Mouse (Mus musculus) WW6 (cell line): ENCODE data around the gene Spib.

ENCODE experiments used
- DNase-seq: peaks from one replicate; pipeline ENCODE4 v3.0.0-alpha.2; 2013; ENCODE audit warnings: low read depth, low spot score

Gene Spib

GRCm38 (mm10) chr7:44526414-44527154 is 5.3 kb downstream of the Spib start:
- no peak for DNase-seq

- DNase-seq = no peak
Measured at GRCm38 (mm10) chr7:44525126-44525832, 6.6 kb downstream of the Spib start.

- DNase-seq = no peak
Measured at GRCm38 (mm10) chr7:44524502-44524901, 7.4 kb downstream of the Spib start, which contains the start of gene Mybpc2. TSS of gene Mybpc2 (minus strand) at chr7:44524656.

DNA sequence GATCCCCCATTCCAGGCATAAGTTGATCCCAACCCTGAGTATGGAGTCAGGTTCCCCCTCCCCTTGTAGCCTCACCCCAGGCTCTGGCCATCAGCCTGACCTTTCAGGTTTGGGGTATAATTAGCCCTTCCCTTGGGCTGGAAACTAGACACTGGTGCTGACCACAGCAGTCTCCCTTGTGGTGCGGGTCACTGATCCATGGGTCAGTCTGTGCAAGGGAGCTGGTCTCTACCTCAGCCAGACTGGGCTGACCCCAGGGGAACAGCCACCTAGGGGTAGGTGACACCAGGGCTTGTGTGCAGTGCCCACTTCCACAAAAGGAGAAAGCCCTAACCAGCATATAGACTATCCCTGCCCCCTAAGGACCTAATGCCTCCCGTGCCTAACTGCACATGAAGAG is 8.8 kb downstream of the Spib start:
- no peak for DNase-seq

DNA sequence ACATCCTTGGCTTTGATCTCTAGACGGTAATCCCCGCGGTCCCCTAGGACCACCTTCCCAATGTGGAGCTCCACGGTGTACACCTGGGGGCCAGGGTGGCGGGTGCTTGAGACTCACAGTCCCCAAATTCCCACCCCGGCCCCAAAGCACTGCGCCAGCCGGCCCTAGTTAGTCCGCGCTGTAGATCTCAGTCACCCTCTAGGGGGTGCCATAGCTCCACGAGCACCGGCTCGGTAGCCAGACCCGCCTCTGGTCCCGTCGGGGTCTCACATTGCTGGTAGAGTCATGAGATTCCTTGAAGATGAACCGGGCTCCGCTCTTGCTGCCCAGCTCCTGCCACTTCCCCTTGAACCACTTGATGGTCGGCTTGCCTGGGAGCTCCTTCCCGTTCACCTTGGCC is 10.2 kb downstream of the Spib start:
- peak; percentile 57 for DNase-seq

- no peak for DNase-seq
Measured at GRCm38 (mm10) chr7:44520990-44521389, 10.9 kb downstream of the Spib start.

GRCm38 (mm10) chr7:44519240-44519913 is 12.5 kb downstream of the Spib start:
- peak; percentile 52 for DNase-seq

GRCm38 (mm10) chr7:44507491-44507890 is 24.4 kb downstream of the Spib start:
- DNase-seq = no peak

DNA sequence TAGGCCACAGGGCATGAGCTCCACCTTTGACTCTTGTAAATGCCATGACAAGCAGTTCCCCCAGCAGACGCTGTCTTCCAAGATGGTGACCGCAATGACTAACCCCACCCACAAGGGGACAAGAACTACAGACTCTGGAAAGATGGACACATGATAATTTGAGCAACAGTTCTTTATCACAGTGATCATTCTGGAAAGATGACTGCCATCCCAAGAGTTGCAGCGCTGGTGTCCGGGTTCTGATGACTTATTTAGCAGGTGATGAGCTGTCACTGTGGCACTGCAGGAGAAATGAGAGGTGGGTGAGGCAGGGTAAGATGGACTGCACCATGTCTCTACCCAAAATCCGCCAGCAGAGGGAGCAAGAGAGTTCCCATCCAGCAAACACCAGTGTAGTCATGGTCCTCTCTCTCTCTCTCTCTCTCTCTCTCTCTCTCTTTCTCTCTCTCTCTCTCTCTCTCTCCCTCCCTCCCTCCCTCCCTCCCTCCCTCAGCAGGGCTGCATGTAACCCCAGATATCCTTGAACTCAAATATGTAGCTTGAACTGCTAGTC is 30.2 kb downstream of the Spib start:
- peak; percentile 46 for DNase-seq

DNA sequence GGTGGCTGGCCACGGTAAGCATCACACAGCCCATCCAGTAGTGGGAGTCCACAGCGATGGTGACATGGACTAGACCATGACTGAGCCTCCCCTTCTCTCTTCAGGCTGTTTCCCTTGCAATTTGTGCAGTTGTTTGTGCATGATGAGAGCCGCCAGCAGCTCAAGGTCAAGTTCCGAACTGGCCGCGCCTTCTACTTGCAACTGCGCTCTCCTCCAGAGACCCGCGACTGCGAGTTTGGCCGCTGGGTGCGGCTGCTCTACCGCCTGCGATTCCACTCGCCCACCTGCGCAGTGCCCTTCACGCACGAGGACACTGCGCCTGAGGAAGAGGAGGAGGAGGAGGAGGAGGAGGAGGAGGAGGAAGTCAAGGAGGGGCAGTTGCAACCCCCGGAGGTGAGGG is 31.8 kb downstream of the Spib start:
- no peak for DNase-seq

- DNase-seq = no peak
Measured at GRCm38 (mm10) chr7:44498922-44499321, 32.9 kb downstream of the Spib start.

DNA sequence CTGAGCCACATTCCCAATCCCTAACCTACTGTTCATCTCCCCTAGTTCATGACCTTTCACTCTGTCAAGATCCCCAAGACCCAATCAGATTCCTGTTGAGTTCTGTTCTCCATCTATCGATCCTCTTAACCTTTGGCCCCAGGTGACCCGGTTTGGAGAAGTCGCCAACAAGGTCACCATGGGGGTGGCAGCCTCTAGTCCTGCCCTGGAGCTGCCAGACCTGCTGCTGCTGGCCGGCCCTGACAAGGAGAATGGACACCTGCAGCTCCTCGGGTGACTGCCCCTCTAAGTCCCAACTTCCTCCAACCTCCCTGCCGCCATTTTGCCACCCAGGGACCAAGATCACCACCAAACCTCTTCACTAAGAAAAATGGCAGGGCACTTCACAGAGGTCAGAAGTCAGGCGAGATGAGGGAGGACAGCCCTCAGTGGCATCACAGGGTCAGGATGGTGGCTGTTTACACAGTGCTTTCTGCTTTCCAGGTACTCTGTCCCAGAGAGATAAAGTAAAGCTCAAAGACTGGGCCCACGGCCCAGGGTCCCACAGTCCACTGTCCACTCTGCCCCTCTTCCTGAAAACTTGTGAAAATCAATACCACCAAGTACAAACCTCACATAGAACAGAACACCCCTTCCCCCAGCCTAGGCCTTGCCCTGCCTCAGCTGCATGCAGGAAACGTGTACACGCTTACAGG is 34.4 kb downstream of the Spib start:
- no peak for DNase-seq

- DNase-seq = no peak
Measured at GRCm38 (mm10) chr7:44496771-44497109, 35.1 kb downstream of the Spib start.

DNA sequence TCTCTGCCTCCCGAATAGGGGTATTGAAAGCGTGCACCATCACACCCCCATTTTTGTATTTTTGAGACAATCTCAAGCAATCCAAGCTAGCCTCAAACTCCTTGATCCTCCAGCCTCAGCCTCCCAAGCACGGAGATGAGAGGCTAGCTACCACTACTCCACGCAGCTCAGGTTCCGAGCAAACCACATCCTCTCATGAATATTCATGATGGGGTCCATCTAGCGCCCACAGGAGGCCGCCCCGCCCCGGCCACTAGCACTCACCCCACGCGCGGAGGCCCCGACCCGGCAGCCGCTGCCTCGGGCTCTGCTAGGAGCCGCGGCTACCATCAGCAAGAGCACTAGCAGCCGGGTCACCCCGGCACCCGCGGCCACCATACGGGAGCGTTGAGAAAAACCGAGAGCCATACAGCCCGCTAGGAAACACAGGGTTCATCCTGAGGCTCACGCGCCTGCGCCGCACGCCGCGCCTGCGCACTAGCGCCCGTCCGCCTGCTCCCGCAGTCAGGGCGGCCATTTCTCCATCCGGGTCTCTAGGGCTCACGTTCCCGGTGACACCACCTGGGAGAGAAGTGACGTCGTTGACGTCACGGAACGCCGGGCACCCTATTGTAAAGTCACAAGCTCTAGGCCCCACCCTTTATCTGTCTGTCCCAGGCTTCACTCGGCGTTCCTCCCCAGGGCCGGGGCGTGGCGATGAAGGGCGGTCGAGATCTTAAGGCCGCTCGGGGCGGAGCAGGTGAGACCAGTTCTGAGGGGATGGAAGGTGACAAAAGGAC is 35.7 kb downstream of the Spib start, which contains the start of the genes Emc10 and Fam71e1:
Gene Emc10, minus strand, starts transcription at position 538 of the 779 bp plus-strand sequence.
Gene Fam71e1, plus strand, starts transcription at position 590 of the 779 bp plus-strand sequence.
- peak; percentile 100 for DNase-seq

- no peak for DNase-seq
Measured at GRCm38 (mm10) chr7:44495086-44495485, 36.8 kb downstream of the Spib start.

- no peak for DNase-seq
Measured at GRCm38 (mm10) chr7:44494681-44495080, 37.2 kb downstream of the Spib start.

- DNase-seq = no peak
Measured at GRCm38 (mm10) chr7:44492166-44492826, 39.6 kb downstream of the Spib start.

GRCm38 (mm10) chr7:44491391-44491790 is 40.5 kb downstream of the Spib start:
- no peak for DNase-seq

- DNase-seq = no peak
Measured at GRCm38 (mm10) chr7:44490281-44490680, 41.6 kb downstream of the Spib start.

GRCm38 (mm10) chr7:44488545-44488944 is 43.3 kb downstream of the Spib start:
- no peak for DNase-seq
